Mouse (Mus musculus) lung, postnatal 25 days (tissue): ENCODE results near the gene Psme4.

Source experiments
- DNase-seq: peaks from one replicate; pipeline ENCODE4 v3.0.0; 2022; ENCODE audit warnings: low spot score

Psme4 gene

GRCm38 (mm10) chr11:30786230-30786983 is 14.9 kb downstream of the Psme4 start:
- no peak for DNase-seq

- no peak for DNase-seq
These were observed 21.2 kb downstream of the Psme4 start for GRCm38 (mm10) chr11:30792680-30793079.

- no peak for DNase-seq
These were observed 22.2 kb downstream of the Psme4 start for GRCm38 (mm10) chr11:30793753-30794152.

- DNase-seq: peak; percentile 21
These were observed 25.7 kb downstream of the Psme4 start for GRCm38 (mm10) chr11:30797236-30797635.

GRCm38 (mm10) chr11:30799496-30799895 is 28.0 kb downstream of the Psme4 start:
- peak; percentile 51 for DNase-seq

GRCm38 (mm10) chr11:30800091-30800490 is 28.6 kb downstream of the Psme4 start:
- no peak for DNase-seq

- no peak for DNase-seq
These were observed 30.9 kb downstream of the Psme4 start for GRCm38 (mm10) chr11:30802421-30802820.

GRCm38 (mm10) chr11:30821116-30821515 is 49.6 kb downstream of the Psme4 start:
- no peak for DNase-seq

GRCm38 (mm10) chr11:30838793-30839192 is 67.3 kb downstream of the Psme4 start:
- no peak for DNase-seq

GRCm38 (mm10) chr11:30844355-30844754 is 72.8 kb downstream of the Psme4 start:
- no peak for DNase-seq

- peak; percentile 1 for DNase-seq
These were observed 100.9 kb downstream of the Psme4 start for GRCm38 (mm10) chr11:30872425-30872824.

GRCm38 (mm10) chr11:30885171-30885871 is 113.8 kb downstream of the Psme4 start, which contains the start of the genes Gpr75 and Asb3:
Gene Gpr75, plus strand, starts transcription at chr11:30885358.
Gene Asb3, plus strand, starts transcription at chr11:30885416.
- peak; percentile 23 for DNase-seq

- DNase-seq: no peak
These were observed 116.6 kb downstream of the Psme4 start for GRCm38 (mm10) chr11:30888153-30888552.

- DNase-seq: no peak
These were observed 124.7 kb downstream of the Psme4 start for GRCm38 (mm10) chr11:30896201-30896600.

- no peak for DNase-seq
These were observed 127.8 kb downstream of the Psme4 start for GRCm38 (mm10) chr11:30899312-30899711.

GRCm38 (mm10) chr11:30912311-30912710 is 140.8 kb downstream of the Psme4 start:
- no peak for DNase-seq

GRCm38 (mm10) chr11:30920641-30921040 is 149.1 kb downstream of the Psme4 start:
- DNase-seq: no peak

GRCm38 (mm10) chr11:30923283-30923682 is 151.8 kb downstream of the Psme4 start:
- DNase-seq: no peak

- no peak for DNase-seq
These were observed 156.6 kb downstream of the Psme4 start for GRCm38 (mm10) chr11:30928079-30928478.

- no peak for DNase-seq
These were observed 157.0 kb downstream of the Psme4 start for GRCm38 (mm10) chr11:30928498-30928897.
